Mouse (Mus musculus) granulocyte monocyte progenitor cell, adult 5-6 weeks (primary cell): ENCODE data around the gene Pml. TPM values are rescaled to one million over a fixed set of nuclear protein-coding genes. Genes with fewer than 3 reads are reported as not detected.
A peak's percentile ranks its signal among the peaks of the same experiment; 100 is the strongest.

Experiments used
- ATAC-seq: replicated peaks from 2 replicates; pipeline ENCODE4 v1.8.0; 2016; ENCODE audit warnings: mild to moderate bottlenecking, moderate TSS enrichment, inconsistent platforms; ENCODE audit not compliant: poor library complexity, severe bottlenecking
- total RNA-seq, 2 experiments: library from RNA; stranded (forward) in 1 of 2; stranded (reverse) in 1 of 2; fragments of 200-712, 200-1000 nt in 1 of 2; fragments of >200 nt in 1 of 2; fragmentation: Nextera tagmentation in 1 of 2; gene quantifications; 2 replicates each; pipeline ENCODE4 v1.2.3; 2014 to 2017

Gene Pml
- total RNA-seq (2014; fragmentation: Nextera tagmentation) (49.9 and 57.2 TPM in 2 replicates), total RNA-seq (2017) (9.3 and 10.1 TPM in 2 replicates)

GRCm38 (mm10) chr9:58249592-58250192 is at the start of gene Pml:
TSS of gene Pml (minus strand) at chr9:58249786.
- peak; percentile 24; the same call in 1 of the 2 replicates for ATAC-seq

GRCm38 (mm10) chr9:58297961-58298477 is 48.4 kb upstream of the Pml start:
- ATAC-seq = no peak

GRCm38 (mm10) chr9:58297065-58297464 is 47.5 kb upstream of the Pml start:
- no peak for ATAC-seq

DNA sequence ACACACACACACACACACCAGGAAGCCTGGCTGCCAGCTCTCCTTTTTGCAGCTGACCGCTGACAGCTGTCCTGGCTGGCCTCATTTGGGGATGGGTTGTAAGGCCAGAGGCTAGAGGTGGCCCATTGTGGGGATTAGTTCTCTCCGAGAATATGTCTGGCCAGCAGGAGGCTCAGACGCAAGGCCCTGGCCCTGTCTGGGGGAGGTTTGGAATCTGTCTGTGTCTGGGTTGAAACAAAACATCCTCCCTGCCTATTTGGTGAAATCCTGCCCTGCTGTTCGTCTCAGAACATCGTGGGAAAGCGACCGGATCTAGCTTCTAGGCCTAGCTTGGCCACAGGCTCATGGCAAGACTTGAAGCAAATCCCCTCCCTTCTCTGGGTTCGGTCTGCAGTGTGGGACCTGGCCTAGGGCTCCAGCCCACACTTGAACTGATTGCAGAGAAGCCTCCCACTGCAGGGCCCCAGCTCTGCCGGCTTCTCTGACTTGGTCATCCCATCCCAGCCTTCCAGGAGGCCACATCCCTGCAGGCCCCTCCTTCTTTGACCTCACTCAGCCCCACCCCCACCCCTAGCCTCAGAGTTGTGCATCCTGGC is 46.3 kb upstream of the Pml start:
- ATAC-seq = no peak

DNA sequence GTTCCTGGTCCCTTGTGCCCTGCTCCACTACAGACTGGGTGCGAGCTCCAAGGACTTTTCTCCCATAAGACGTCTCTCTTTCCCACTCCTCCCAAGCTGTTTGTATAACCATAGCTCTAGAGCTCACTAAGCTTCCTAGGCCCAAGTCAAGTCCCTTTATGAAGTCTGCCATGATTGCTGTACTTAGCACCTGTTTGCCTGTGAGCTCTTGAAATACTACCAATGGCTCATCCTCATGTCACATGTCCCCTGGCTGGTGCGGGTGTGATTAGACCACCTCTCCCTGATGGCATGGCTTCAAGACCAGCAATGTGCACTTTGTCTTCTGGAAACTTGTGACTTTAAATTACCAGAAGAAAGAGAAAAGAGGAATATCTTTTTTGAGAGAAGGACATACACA is 45.8 kb upstream of the Pml start:
- no peak for ATAC-seq

GRCm38 (mm10) chr9:58294527-58294926 is 44.9 kb upstream of the Pml start:
- no peak for ATAC-seq

- no peak for ATAC-seq
These were observed 40.3 kb upstream of the Pml start for GRCm38 (mm10) chr9:58289901-58290300.

DNA sequence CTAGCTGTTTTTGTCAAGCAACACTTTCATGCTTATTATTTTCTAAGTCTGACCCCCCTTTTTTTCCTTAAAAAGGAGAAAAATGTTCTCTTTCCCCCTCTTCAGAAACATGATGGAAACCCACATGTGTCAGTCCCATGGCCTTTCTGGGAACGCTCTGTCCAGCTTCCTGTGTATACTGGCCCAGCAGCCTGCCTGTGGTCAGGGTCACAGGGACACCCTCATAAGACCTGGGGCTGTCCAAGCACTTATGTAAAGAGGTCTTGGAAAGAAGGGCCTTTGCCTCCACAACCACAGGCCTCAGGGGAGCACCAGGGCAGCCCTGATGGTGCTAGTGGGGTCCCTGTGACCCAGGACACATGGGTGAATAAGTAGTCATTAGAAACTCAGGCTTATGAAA is 39.5 kb upstream of the Pml start:
- ATAC-seq = no peak

DNA sequence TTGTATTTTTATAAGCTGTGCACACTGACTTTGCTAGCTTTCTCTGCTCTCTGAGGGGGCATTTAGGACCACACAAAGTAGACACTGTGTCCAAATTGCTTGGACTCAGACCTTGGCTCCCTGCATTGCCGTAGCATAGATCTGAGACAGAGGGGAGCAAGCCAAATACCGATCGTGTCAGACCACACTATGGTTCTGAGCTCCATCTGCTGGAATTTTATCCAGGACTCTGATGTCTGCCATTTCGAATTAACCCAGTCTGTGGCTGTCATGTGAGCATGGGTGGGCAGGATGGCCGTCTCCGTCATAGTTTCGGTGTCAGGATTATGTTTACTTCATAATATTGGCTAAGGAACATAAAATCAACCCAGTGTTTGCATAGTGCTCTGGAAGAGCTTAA is 33.8 kb upstream of the Pml start:
- ATAC-seq = no peak

DNA sequence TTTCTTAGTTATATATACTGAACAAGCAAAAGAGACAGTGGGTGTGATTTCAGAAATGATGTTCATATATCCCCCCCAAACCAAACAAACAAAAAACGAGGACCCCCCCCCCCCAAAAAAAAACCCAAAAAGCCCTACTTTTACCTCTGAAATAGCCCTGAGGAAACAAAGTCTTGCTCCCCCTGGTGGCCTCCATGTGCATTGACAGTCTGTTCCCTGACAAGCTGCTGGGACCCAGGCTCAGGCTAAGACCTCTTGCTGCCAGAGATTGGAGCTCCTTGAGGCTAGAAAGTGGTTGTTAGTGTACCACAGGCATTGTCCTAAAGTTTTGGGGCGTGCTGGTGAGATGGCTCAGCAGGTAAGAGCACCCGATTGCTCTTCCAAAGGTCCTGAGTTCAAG is 32.0 kb upstream of the Pml start:
- ATAC-seq = peak; percentile 65

DNA sequence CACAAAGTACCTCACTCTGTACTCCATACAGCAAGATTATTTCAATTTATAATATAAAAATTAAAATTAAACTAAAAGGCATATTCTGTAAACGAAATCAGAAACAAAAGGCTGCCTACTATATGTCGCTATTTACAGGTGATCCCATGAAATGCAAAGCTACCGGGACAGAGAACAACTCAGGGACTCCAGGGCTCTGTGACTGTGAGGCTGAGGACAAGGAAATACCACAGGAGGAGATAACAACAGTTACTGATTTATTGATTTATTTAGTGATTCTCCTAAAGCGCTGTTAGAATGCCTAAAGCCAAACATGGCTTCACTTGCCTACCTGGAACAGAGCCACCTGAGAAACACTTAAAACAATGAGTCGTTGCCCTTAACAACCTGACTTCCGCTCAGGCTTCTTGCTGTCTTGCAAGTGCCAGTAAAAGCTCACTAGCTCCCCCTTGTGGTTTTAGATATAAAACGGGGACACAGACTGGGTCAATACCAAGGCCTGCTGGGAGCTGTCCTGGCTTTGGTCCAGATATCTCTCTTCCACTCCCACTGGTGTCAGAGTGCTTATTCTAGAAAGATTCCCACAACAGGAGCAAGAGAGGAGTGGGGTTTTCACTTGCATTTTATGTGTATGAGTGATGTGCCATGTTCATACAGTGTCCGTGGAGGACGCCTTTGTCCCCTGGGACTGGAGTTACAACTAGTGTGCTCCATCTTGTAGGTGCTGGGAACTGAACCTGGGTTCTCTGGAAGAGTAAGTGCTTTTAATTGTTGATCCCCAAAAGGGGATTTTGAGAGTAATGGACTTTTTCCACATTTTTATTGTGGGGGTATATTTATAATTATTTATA is 30.9 kb upstream of the Pml start:
- peak; percentile 50 for ATAC-seq

DNA sequence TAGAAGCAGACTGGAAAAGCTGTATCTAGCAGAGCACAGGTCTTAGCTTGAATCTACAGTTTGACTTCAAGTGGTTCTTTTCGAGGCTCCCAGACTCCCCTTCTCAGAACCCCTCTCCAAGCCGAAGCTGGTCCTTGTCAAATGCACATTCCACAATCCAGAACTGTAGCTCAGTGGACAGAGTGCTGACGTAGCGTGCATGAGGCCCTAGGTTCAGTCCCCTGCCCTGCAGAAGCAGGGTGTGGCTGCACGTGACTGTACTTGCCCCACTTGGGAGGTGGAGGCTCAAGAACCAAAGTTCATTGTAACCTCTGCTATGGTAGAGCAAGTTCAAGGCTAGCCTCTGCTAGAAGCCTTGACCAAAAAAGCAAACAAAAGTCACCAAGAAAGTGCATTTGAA is 30.2 kb upstream of the Pml start:
- ATAC-seq = no peak

GRCm38 (mm10) chr9:58278821-58279723 is 29.5 kb upstream of the Pml start:
- no peak for ATAC-seq

GRCm38 (mm10) chr9:58278313-58278712 is 28.7 kb upstream of the Pml start:
- ATAC-seq = no peak

- ATAC-seq = no peak
These were observed 26.8 kb upstream of the Pml start for GRCm38 (mm10) chr9:58276346-58276745.

DNA sequence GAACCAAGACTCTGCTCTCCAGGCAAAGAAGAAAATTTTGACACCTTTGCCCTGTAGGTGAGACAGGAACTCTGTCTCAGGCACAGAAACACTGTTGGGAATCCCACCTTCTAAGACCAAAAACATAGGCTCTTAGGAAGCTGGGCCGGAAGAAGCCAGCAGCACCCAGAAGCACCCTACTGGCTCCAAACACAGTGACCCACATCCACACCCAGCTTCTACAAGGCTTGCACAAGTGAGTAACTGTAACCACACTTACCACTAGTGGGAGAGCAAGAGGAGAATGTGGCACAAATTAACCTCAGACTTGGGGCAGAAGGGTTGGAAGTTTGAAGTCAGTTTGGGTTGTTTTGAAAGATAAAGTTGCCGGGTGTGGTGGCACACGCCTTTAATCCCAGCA is 26.2 kb upstream of the Pml start:
- peak; percentile 70 for ATAC-seq

DNA sequence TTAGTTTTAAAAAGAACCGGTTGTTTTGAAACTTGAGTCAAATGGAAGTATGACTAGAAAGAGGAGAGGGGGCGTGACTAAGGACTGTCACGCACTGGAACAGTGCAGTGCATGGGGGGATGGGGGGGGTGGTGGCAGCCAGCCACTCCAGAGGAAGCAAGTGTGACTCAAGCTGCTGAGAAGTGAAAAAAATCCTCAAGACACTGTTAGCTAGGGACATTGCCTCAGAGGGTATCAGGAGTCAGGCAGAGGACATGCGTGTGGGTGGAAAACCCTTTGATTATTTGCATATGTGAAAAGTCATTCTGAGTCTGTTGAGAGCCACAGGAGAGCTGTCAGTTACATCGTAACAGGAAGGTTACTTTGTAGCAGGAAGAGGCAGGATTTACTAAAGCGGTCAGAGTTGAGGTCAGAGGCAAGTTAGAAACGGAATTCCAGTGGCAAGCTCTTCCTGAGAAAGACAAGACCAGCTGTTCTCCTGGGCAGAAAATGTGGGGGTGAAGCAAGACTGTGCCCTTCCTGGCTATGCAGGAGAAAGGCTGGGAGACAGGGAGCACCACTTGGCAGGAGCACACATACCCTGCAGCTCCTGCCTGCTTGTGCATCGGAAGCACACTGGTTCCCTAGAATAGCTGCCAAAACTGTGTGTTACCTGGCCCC is 25.7 kb upstream of the Pml start:
- ATAC-seq = peak; percentile 86

GRCm38 (mm10) chr9:58274626-58275025 is 25.0 kb upstream of the Pml start:
- ATAC-seq = no peak

- no peak for ATAC-seq
These were observed 24.6 kb upstream of the Pml start for GRCm38 (mm10) chr9:58274101-58274604.
